Mouse (Mus musculus) kidney, embryonic 14.5 days (tissue): Measurements from ENCODE around the gene 2010111I01Rik. TPM values are rescaled to one million over a fixed set of nuclear protein-coding genes. Genes with fewer than 3 reads are reported as not detected.

Experiments
- ATAC-seq: fragments of 200-750 bp; cut with Nextera tagmentation; 2 replicates; pipeline ENCODE4 v1.8.0; 2017; ENCODE audit warnings: moderate number of reproducible peaks, mild to moderate bottlenecking, moderate TSS enrichment, moderate library complexity; ENCODE audit not compliant: low FRiP score, low TSS enrichment
- H3K27ac ChIP-seq: fragments of 300-500 bp; sonication (generic); 2 replicates; pipeline ENCODE4 v1.5.1; 2014; ENCODE audit warnings: low read depth, mild to moderate bottlenecking, low read length, moderate library complexity, mixed read lengths
- H3K27me3 ChIP-seq: fragments of 300-500 bp; sonication (generic); 2 replicates; pipeline ENCODE4 v1.6.1; 2014; ENCODE audit warnings: mild to moderate bottlenecking, low read length; ENCODE audit not compliant: control insufficient read depth, insufficient read depth
- H3K36me3 ChIP-seq: fragments of 300-500 bp; sonication (generic); 2 replicates; pipeline ENCODE4 v1.6.1; 2014; ENCODE audit warnings: low read length, mixed read lengths; ENCODE audit not compliant: control insufficient read depth, insufficient read depth
- H3K4me1 ChIP-seq: fragments of 300-500 bp; sonication (generic); 2 replicates; pipeline ENCODE4 v1.6.1; 2014; ENCODE audit warnings: low read length, mixed read lengths; ENCODE audit not compliant: control insufficient read depth, insufficient read depth
- H3K4me2 ChIP-seq: fragments of 300-500 bp; sonication (generic); replicated peaks from 2 replicates; pipeline ENCODE4 v1.6.1; 2014; ENCODE audit warnings: low read depth, mild to moderate bottlenecking, low read length
- H3K4me3 ChIP-seq: fragments of 300-500 bp; sonication (generic); 2 replicates; pipeline ENCODE4 v1.5.1; 2014; ENCODE audit warnings: mild to moderate bottlenecking, low read length
- H3K9ac ChIP-seq: fragments of 300-500 bp; sonication (generic); 2 replicates; pipeline ENCODE4 v1.6.1; 2014; ENCODE audit warnings: low read depth, mild to moderate bottlenecking, low read length, moderate library complexity
- H3K9me3 ChIP-seq: fragments of 300-500 bp; sonication (generic); 2 replicates; pipeline ENCODE4 v1.6.1; 2016; ENCODE audit warnings: low read length; ENCODE audit not compliant: control insufficient read depth
- WGBS: fragments of 180-500 bp; shearing (Covaris S2); extraction: QIAGEN DNeasy Blood & Tissue Kit; methylation state at CpG from one replicate; pipeline ENCODE4 v1.1.7; 2014; 5-methylcytosine and 5-hydroxymethylcytosine counted together
- microRNA counts: library from miRNA; unstranded; fragments of <30 nt; microRNA quantifications from one replicate; lab custom pipeline; 2017
- microRNA-seq: library from miRNA; unstranded; fragments of <30 nt; microRNA quantifications from one replicate; pipeline ENCODE4, GENCODE M21; 2016
- polyA plus RNA-seq: library from polyadenylated mRNA; unstranded; fragments of >200 nt; fragmentation: Nextera tagmentation; extraction: Ambion mirVana; gene quantifications from 2 replicates; pipeline ENCODE4 v1.2.1, GENCODE M21; 2014

Gene 2010111I01Rik
- polyA plus RNA-seq, 1 experiment from 2014 or later: 153 TPM

GRCm38 (mm10) chr13:63356101-63356500 is 391.4 kb downstream of the 2010111I01Rik start:
- H3K36me3 ChIP-seq: no peaks in the 10 kb centered on the region
- no peaks in the 10 kb centered on the region for H3K4me1 ChIP-seq
- H3K27ac ChIP-seq: no peak overlapping the region
- no peaks in the 10 kb centered on the region for H3K9me3 ChIP-seq
- ATAC-seq: no peak
- H3K4me2 ChIP-seq: no peak overlapping the region
- WGBS: 97% methylated on average over 4 of the region's 4 CpGs
- no peaks in the 10 kb centered on the region for H3K27me3 ChIP-seq
- H3K4me3 ChIP-seq: no peak overlapping the region
- no peak overlapping the region for H3K9ac ChIP-seq

- Histone ChIP-seq H3K27ac (no peak overlapping the region), H3K4me2 (no peak overlapping the region), H3K9me3 (no peaks in the 10 kb centered on the region), H3K27me3 (no peaks in the 10 kb centered on the region), H3K4me3 (no peak overlapping the region), H3K4me1 (no peaks in the 10 kb centered on the region), H3K36me3 (no peaks in the 10 kb centered on the region), H3K9ac (no peak overlapping the region)
- ATAC-seq: no peak
- WGBS: 40% methylated on average over 3 of the region's 3 CpGs
These were observed 391.9 kb downstream of the 2010111I01Rik start for GRCm38 (mm10) chr13:63356558-63356957.

- WGBS: 76% methylated on average over 4 of the region's 4 CpGs
- no peaks in the 10 kb centered on the region for H3K27me3 ChIP-seq
- no peaks in the 10 kb centered on the region for H3K4me1 ChIP-seq
- H3K36me3 ChIP-seq: no peaks in the 10 kb centered on the region
- ATAC-seq: no peak
- no peak overlapping the region for H3K4me2 ChIP-seq
- no peak overlapping the region for H3K9ac ChIP-seq
- H3K27ac ChIP-seq: no peak overlapping the region
- H3K9me3 ChIP-seq: no peaks in the 10 kb centered on the region
- no peak overlapping the region for H3K4me3 ChIP-seq
These were observed 394.7 kb downstream of the 2010111I01Rik start for GRCm38 (mm10) chr13:63359393-63359792.

DNA sequence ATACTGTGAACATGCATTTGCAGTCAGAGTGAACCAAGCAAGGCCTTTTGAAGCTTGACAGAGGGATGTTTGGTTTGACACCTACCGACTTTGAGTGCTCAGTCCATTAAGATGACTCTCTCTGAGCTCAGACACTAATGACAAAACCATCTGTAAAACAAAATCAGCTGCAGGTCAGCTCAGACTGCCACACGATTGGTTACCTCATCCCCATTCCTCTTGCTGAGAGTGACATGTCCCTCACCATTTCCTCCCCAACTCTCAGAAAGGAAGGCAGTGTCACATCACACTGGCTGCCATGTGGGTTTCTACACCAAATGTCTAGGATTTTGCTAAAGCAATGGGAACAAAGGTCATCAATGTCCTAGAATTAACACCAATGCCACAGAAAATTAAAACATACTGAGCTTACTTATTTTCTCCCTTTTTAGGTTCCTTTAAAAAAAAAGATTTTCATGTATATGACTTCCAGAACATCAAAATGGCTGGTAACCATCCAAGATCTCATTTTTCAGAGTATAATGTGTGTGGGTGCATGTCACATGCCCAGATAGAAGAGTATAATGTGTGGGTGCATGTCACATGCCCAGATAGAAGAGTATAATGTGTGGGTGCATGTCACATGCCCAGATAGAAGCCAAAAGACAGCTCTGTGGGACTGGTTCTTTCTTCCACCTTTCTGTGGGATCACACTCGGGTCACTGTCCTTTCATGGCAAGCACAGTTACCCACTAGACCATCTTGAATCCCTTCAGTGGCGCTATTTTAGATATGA is 395.6 kb downstream of the 2010111I01Rik start:
- WGBS: 55% methylated on average over 4 of the region's 4 CpGs
- ATAC-seq: no peak
- H3K27ac ChIP-seq: no peak overlapping the region

GRCm38 (mm10) chr13:63361755-63362154 is 397.1 kb downstream of the 2010111I01Rik start:
- H3K4me1 ChIP-seq: no peaks in the 10 kb centered on the region
- H3K9me3 ChIP-seq: no peaks in the 10 kb centered on the region
- no peak overlapping the region for H3K9ac ChIP-seq
- H3K27me3 ChIP-seq: no peaks in the 10 kb centered on the region
- no peaks in the 10 kb centered on the region for H3K36me3 ChIP-seq
- WGBS: 84% methylated on average over 3 of the region's 3 CpGs
- H3K4me2 ChIP-seq: no peak overlapping the region
- H3K4me3 ChIP-seq: no peak overlapping the region
- no peak overlapping the region for H3K27ac ChIP-seq
- ATAC-seq: no peak

More for the DNA sequence above, 395.6 kb downstream of the 2010111I01Rik start:
- no peaks in the 10 kb centered on the region for H3K4me1 ChIP-seq
- no peak overlapping the region for H3K4me2 ChIP-seq
- no peaks in the 10 kb centered on the region for H3K27me3 ChIP-seq
- no peak overlapping the region for H3K4me3 ChIP-seq
- H3K9ac ChIP-seq: no peak overlapping the region
- H3K36me3 ChIP-seq: no peaks in the 10 kb centered on the region
- no peaks in the 10 kb centered on the region for H3K9me3 ChIP-seq

DNA sequence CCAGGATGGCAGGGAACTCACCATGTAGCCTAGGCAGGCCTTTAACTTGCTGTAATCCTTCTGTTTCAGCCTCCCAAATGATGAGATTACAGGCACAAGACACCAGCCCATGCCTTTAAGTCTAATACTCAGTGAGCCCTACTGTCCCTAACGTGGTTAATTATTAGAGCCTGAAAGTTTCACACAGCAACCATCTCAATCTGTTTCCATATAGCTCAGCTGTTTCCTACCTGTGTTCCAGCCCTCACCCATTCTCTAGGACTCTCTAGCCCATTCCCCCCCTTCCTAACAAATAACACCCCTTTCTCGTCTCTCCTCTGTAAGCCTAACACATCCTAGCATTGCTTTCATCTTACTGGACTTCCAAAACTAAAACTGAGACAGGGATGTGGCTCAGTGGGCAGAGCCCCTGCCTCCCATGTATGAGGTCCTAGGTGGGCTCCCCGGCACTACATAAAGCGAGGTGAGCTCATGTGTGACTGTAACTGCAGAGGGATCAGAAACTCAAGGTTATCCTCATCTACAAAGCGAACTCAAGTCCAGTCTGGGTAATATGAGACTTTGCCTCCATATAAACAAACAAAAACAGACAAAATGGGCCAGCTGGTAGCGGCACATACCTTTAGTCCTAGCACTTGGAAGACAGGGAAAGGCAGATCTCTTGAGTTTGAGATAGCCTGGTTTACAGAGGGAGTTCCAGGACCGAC is 408.9 kb downstream of the 2010111I01Rik start:
- ATAC-seq: peak; percentile 55; the same call in 1 of the 2 replicates

More for the DNA sequence above, 408.9 kb downstream of the 2010111I01Rik start:
- no peak overlapping the region for H3K9ac ChIP-seq
- H3K4me1 ChIP-seq: 0 out of 2 replicates have a peak, but pooled peaks cover 4% of the 10 kb centered on the region
- H3K27ac ChIP-seq: no peak overlapping the region
- H3K4me3 ChIP-seq: no peak overlapping the region
- H3K9me3 ChIP-seq: no peaks in the 10 kb centered on the region
- no peak overlapping the region for H3K4me2 ChIP-seq
- no peaks in the 10 kb centered on the region for H3K36me3 ChIP-seq
- H3K27me3 ChIP-seq: no peaks in the 10 kb centered on the region
- WGBS: 52% methylated on average over 7 of the region's 7 CpGs

MicroRNAs within 50 kb of the gene (microRNA counts, 519-probe panel; counts per million panel counts)
- 6,103 counts per million, percentile 63 among the panel's probes with 10 or more counts for microRNA mmu-miR-23b (lab: Ali Mortazavi, UCI)
- microRNA mmu-miR-24 (lab: Ali Mortazavi, UCI): 5,439 counts per million, percentile 51 among the panel's probes with 10 or more counts
- microRNA mmu-miR-27b (lab: Ali Mortazavi, UCI): 4,429 counts per million, percentile 30 among the panel's probes with 10 or more counts

Small RNA genes lying within 50 kb of the gene (microRNA-seq; reads per million reads assigned to microRNA genes)
- gene Mir23b: 27,723 reads per million, percentile 98 among the genes with 10 or more reads in this experiment
- not detected for gene Mir24-1
- 2,323 reads per million, percentile 85 among the genes with 10 or more reads in this experiment for gene Mir27b
- gene Mir3074-1: not detected

Other genes starting within 250 kb of the 2010111I01Rik start
- gene Platr25, start 204.2 kb upstream of the 2010111I01Rik start, polyA plus RNA-seq: 32.5 and 36.0 TPM in 2 replicates
- gene Gm5141, start 179.1 kb upstream of the 2010111I01Rik start, polyA plus RNA-seq: 13.7 and 14.7 TPM in 2 replicates
- 1.7 and 5.9 TPM in 2 replicates for gene Fbp2, start 106.5 kb upstream of the 2010111I01Rik start, polyA plus RNA-seq
- gene Fbp1, start 76.6 kb upstream of the 2010111I01Rik start, polyA plus RNA-seq: 1.8 and 3.9 TPM in 2 replicates